Mouse (Mus musculus) megakaryocyte, embryonic 14.5 days (primary cell): ENCODE measurements around the gene Xndc1.

ENCODE experiments used
- FLI1 ChIP-seq: IDR thresholded peaks from 2 replicates; pipeline ENCODE4 v1.6.1; 2012; ENCODE audit warnings: low read length, inconsistent platforms, mixed read lengths
- GATA1 ChIP-seq: IDR thresholded peaks from 3 replicates; pipeline ENCODE4 v1.6.1; 2012; ENCODE audit warnings: mixed read lengths, low read length, inconsistent platforms, borderline replicate concordance

GRCm38 (mm10) chr7:102101487-102101886, 36.2 kb downstream of the Xndc1 start, which contains the start of gene Art1:
- TF ChIP-seq GATA1 (no peak), FLI1 (no peak)
